Mouse (Mus musculus) forebrain, postnatal 0 days (tissue): Measurements from ENCODE around the gene Ralgps1. TPM values are rescaled to one million over a fixed set of nuclear protein-coding genes. Genes with fewer than 3 reads are reported as not detected.

Experiments used
- ATAC-seq: fragments of 200-750 bp; cut with Nextera tagmentation; 2 replicates; pipeline ENCODE4 v1.8.0; 2017; ENCODE audit warnings: mild to moderate bottlenecking, moderate library complexity
- DNase-seq: peaks from one replicate; pipeline ENCODE4 v3.0.0-alpha.2; 2015
- H3K27ac ChIP-seq: fragments of 300-500 bp; sonication (generic); 2 replicates; pipeline ENCODE4 v1.5.1; 2014; ENCODE audit warnings: low read depth, mild to moderate bottlenecking, antibody characterized with exemption, low read length, moderate library complexity, mixed read lengths
- H3K27me3 ChIP-seq: fragments of 300-500 bp; sonication (generic); 2 replicates; pipeline ENCODE4 v1.6.1; 2014; ENCODE audit warnings: mild to moderate bottlenecking, low read length, mixed read lengths; ENCODE audit not compliant: insufficient read depth
- H3K36me3 ChIP-seq: fragments of 300-500 bp; sonication (generic); 2 replicates; pipeline ENCODE4 v1.6.1; 2014; ENCODE audit warnings: mild to moderate bottlenecking, moderate library complexity; ENCODE audit not compliant: insufficient read depth
- H3K4me1 ChIP-seq: fragments of 300-500 bp; sonication (generic); 2 replicates; pipeline ENCODE4 v1.6.1; 2014; ENCODE audit warnings: antibody characterized with exemption; ENCODE audit not compliant: insufficient read depth
- H3K4me2 ChIP-seq: fragments of 300-500 bp; sonication (generic); 2 replicates; pipeline ENCODE4 v1.6.1; 2014; ENCODE audit warnings: low read depth, mild to moderate bottlenecking, moderate library complexity
- H3K4me3 ChIP-seq: fragments of 300-500 bp; sonication (generic); 2 replicates; pipeline ENCODE4 v1.5.1; 2014; ENCODE audit warnings: low read depth, low read length, mixed read lengths
- H3K9ac ChIP-seq: fragments of 300-500 bp; sonication (generic); 2 replicates; pipeline ENCODE4 v1.6.1; 2014; ENCODE audit warnings: mild to moderate bottlenecking
- H3K9me3 ChIP-seq: fragments of 300-500 bp; sonication (generic); 2 replicates; pipeline ENCODE4 v1.6.1; 2016; ENCODE audit warnings: low read length
- CTCF ChIP-seq: sonication (generic); IDR thresholded peaks from 2 replicates; pipeline ENCODE4 v1.5.1; 2016; ENCODE audit warnings: antibody characterized with exemption, control low read depth, low read depth
- WGBS: fragments of 180-500 bp; shearing (Covaris S2); extraction: QIAGEN DNeasy Blood & Tissue Kit; methylation state at CpG from one replicate; pipeline ENCODE4 v1.1.7; 2014; 5-methylcytosine and 5-hydroxymethylcytosine counted together
- polyA plus RNA-seq: library from polyadenylated mRNA; unstranded; fragments of >200 nt; fragmentation: Nextera tagmentation; extraction: Ambion mirVana; gene quantifications from 2 replicates; pipeline ENCODE4 v1.2.1, GENCODE M21; 2015
- total RNA-seq: library from RNA; depleted of rRNA; stranded (reverse); fragments of >200 nt; gene quantifications from 2 replicates; pipeline ENCODE4 v1.2.3, GENCODE M21; 2014

The Ralgps1 gene
- total and polyA plus RNA-seq, 2 experiments from 2014 or later: 24.6 to 66.9 TPM

DNA sequence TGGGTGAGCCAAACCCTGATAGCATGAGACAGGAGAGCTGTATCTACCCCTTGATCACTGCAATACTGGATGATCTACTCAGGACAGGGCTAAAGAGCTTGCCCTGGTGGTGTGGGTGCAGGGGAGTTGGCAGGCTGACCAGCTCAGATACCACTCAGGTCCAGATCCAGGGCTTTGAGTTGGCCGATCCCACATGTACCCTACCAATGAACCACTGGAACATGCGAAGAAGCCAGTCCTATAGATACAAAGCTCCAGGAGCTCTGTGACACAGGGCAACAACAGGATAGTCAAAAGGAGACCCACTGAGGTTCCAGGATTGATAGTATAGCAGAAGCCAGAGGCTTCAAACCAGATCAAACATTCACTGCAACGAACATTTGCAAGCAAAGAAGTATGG lies 19.8 kb downstream of the Ralgps1 start:
- no peak overlapping the region for H3K27ac ChIP-seq
- ATAC-seq (no peak), DNase-seq (no peak)
- no peak overlapping the region for H3K9ac ChIP-seq
- H3K9me3 ChIP-seq: no peaks in the 10 kb centered on the region
- TF ChIP-seq CTCF: no peak
- H3K36me3 ChIP-seq: no peaks in the 10 kb centered on the region
- no peak overlapping the region for H3K4me2 ChIP-seq
- H3K27me3 ChIP-seq: no peaks in the 10 kb centered on the region
- H3K4me3 ChIP-seq: no peak overlapping the region
- WGBS: 90% methylated on average over 3 of the region's 3 CpGs
- H3K4me1 ChIP-seq: peaks cover 14% of the 10 kb centered on the region

- ATAC-seq (no peak), DNase-seq (no peak)
- Histone ChIP-seq H3K9me3 (no peaks in the 10 kb centered on the region), H3K4me2 (no peak overlapping the region), H3K36me3 (no peaks in the 10 kb centered on the region), H3K27me3 (no peaks in the 10 kb centered on the region), H3K27ac (no peak overlapping the region), H3K9ac (no peak overlapping the region), H3K4me3 (no peak overlapping the region), H3K4me1 (peaks cover 15% of the 10 kb centered on the region)
- TF ChIP-seq CTCF: no peak
- WGBS: 83% methylated on average over 6 of the region's 6 CpGs
Measured at GRCm38 (mm10) chr2:33350921-33351320, 20.4 kb downstream of the Ralgps1 start.

DNA sequence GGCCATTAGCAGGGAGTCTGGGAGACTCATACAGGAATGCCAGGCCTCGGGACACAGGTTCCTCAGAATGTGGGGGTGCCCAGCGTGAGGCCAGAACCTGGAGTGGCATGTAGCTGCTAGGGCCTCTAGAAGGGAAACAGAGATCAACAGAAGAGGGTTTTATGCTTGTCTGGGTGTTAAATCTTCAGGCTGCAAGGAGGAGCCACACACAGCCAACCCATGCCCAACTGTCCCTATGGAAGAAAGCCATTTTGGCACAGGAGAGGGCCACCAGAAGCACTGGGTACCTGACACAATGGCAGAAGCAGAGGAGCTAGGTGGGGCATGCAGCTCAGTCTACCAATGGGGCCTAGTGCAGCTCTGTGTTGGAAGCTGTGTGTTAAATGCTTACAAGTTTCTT lies 21.7 kb downstream of the Ralgps1 start:
- TF ChIP-seq CTCF: no peak
- H3K36me3 ChIP-seq: no peaks in the 10 kb centered on the region
- H3K9ac ChIP-seq: no peak overlapping the region
- H3K4me1 ChIP-seq: peaks cover 17% of the 10 kb centered on the region; the same call in 1 of the 2 replicates
- H3K27me3 ChIP-seq: no peaks in the 10 kb centered on the region
- peak overlapping the region; percentile 29; the same call in 1 of the 2 replicates for H3K27ac ChIP-seq
- 40% methylated on average over 2 of the region's 2 CpGs for WGBS
- no peak for DNase-seq
- no peak overlapping the region for H3K4me2 ChIP-seq
- H3K9me3 ChIP-seq: no peaks in the 10 kb centered on the region
- ATAC-seq: no peak
- no peak overlapping the region for H3K4me3 ChIP-seq

DNA sequence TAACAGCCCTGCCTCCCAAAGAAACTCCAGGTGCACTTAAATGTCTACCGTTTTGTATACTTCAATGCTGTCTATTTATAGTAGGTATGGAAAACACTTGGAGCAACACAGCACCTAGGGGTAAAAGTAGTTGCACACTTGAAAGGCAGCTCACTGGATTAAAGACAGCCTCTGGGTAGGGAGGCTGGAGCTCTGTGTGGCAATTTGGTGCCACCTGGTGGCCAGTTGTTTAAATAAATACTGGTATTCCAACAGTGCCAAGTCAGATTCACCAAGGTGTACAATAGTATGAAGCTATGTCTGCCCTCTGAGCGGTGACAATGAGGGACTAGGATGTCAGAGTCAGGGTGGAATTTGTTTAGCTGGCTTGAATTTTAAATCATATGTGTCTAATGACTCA lies 22.2 kb downstream of the Ralgps1 start:
- Histone ChIP-seq H3K27me3 (no peaks in the 10 kb centered on the region), H3K36me3 (no peaks in the 10 kb centered on the region), H3K27ac (no peak overlapping the region), H3K4me3 (no peak overlapping the region), H3K9me3 (no peaks in the 10 kb centered on the region), H3K4me1 (peaks cover 17% of the 10 kb centered on the region; the same call in 1 of the 2 replicates), H3K9ac (no peak overlapping the region), H3K4me2 (no peak overlapping the region)
- DNase-seq (peak; percentile 90), ATAC-seq (peak; percentile 81)
- TF ChIP-seq CTCF: peak; percentile 88
- 28% methylated on average over 2 of the region's 2 CpGs for WGBS

DNA sequence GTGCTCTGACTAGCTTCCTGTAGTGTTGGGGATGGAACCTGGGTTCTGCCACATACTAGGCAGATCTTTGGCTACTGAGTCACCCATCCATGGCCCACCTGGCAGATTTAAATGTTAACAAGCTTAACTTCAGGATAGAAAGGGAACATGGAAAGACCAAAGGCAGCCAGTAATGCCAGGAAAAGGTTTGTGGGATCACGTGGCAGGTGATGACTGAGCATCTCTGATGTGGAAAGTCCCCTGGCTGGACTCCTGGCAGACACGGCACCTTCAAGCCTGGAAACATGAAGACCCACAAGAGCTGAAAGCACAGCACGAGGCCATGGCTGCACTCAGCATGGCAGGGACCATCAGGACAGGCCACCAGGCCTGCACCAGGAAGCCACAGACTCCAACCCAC lies 23.0 kb downstream of the Ralgps1 start:
- no peak for ATAC-seq
- no peaks in the 10 kb centered on the region for H3K9me3 ChIP-seq
- no peak for DNase-seq
- no peak overlapping the region for H3K9ac ChIP-seq
- H3K36me3 ChIP-seq: no peaks in the 10 kb centered on the region
- H3K4me3 ChIP-seq: no peak overlapping the region
- H3K4me1 ChIP-seq: peaks cover 17% of the 10 kb centered on the region; the same call in 1 of the 2 replicates
- WGBS: 82% methylated on average over 3 of the region's 3 CpGs
- no peak overlapping the region for H3K4me2 ChIP-seq
- peak overlapping the region; percentile 43; the same call in 1 of the 2 replicates for H3K27ac ChIP-seq
- no peaks in the 10 kb centered on the region for H3K27me3 ChIP-seq
- no peak for TF ChIP-seq CTCF

DNA sequence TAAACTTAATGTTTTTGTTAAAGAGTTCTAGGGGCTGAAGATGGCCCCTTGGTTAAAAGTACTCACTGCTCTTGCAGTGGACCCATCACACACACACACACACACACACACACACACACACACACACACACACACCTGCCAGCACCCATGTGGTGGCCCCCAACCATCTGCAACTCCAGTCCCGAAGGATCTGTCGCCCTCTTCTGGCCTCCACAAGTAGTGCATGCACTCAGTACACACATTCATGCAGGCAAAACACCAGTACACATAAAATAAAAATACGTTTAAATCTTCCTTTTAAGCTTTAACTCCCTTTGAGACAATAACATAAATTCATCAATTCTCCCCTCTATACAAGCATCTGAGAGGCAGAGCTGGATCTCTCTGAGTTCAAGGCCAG lies 23.7 kb downstream of the Ralgps1 start:
- no peak for ATAC-seq
- Histone ChIP-seq H3K9ac (no peak overlapping the region), H3K36me3 (no peaks in the 10 kb centered on the region), H3K4me2 (no peak overlapping the region), H3K9me3 (no peaks in the 10 kb centered on the region), H3K4me1 (peaks cover 18% of the 10 kb centered on the region; the same call in 1 of the 2 replicates), H3K27ac (no peak overlapping the region), H3K27me3 (no peaks in the 10 kb centered on the region), H3K4me3 (no peak overlapping the region)
- 38% methylated on average over 3 of the region's 3 CpGs for WGBS
- TF ChIP-seq CTCF: peak; percentile 88
- peak; percentile 63 for DNase-seq

DNA sequence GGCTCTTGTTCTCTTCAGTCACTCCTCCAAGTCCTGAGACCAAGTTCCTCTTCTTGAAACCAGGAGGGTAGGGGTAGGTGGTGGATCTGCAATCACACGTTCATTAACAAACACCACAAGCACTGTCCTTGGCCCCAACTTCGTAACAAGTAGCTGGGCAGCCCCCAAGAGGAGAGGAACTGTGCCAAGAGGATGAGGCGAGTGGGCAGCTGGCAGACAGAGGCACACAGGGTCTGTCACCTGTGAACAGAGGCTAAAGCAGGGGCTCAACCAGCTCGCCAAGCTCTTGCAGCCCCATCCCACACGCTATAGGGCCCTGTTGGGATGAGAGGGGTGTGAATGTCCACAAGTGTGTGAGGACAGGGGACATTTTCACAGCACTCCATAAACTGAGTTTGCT lies 24.5 kb downstream of the Ralgps1 start:
- no peak overlapping the region for H3K27ac ChIP-seq
- no peak for TF ChIP-seq CTCF
- no peak for DNase-seq
- no peak overlapping the region for H3K4me2 ChIP-seq
- no peaks in the 10 kb centered on the region for H3K9me3 ChIP-seq
- no peaks in the 10 kb centered on the region for H3K27me3 ChIP-seq
- peaks cover 20% of the 10 kb centered on the region; the same call in 1 of the 2 replicates for H3K4me1 ChIP-seq
- WGBS: 46% methylated on average over 5 of the region's 5 CpGs
- H3K9ac ChIP-seq: no peak overlapping the region
- no peak for ATAC-seq
- H3K4me3 ChIP-seq: no peak overlapping the region
- no peaks in the 10 kb centered on the region for H3K36me3 ChIP-seq
